Mouse (Mus musculus) hindbrain, embryonic 12.5 days (tissue): ENCODE data around the gene 1700028K03Rik. TPM values are rescaled to one million over a fixed set of nuclear protein-coding genes. Genes with fewer than 3 reads are reported as not detected.

Experiments used
- ATAC-seq: fragments of 200-750 bp; cut with Nextera tagmentation; 2 replicates; pipeline ENCODE4 v1.8.0; 2017; ENCODE audit warnings: moderate TSS enrichment; ENCODE audit not compliant: low FRiP score
- H3K27ac ChIP-seq: fragments of 300-500 bp; sonication (generic); 2 replicates; pipeline ENCODE4 v1.5.1; 2016; ENCODE audit warnings: mild to moderate bottlenecking
- H3K27me3 ChIP-seq: fragments of 300-500 bp; sonication (generic); 2 replicates; pipeline ENCODE4 v1.6.1; 2016; ENCODE audit warnings: mild to moderate bottlenecking
- H3K36me3 ChIP-seq: fragments of 300-500 bp; sonication (generic); 2 replicates; pipeline ENCODE4 v1.6.1; 2016; ENCODE audit warnings: mild to moderate bottlenecking
- H3K4me1 ChIP-seq: fragments of 300-500 bp; sonication (generic); 2 replicates; pipeline ENCODE4 v1.6.1; 2016
- H3K4me2 ChIP-seq: fragments of 300-500 bp; sonication (generic); replicated peaks from 2 replicates; pipeline ENCODE4 v1.6.1; 2016; ENCODE audit warnings: mild to moderate bottlenecking
- H3K4me3 ChIP-seq: fragments of 300-500 bp; sonication (generic); 2 replicates; pipeline ENCODE4 v1.5.1; 2016; ENCODE audit warnings: mild to moderate bottlenecking
- H3K9ac ChIP-seq: fragments of 300-500 bp; sonication (generic); 2 replicates; pipeline ENCODE4 v1.6.1; 2016; ENCODE audit warnings: mild to moderate bottlenecking, moderate library complexity
- H3K9me3 ChIP-seq: fragments of 300-500 bp; sonication (generic); replicated peaks from 2 replicates; pipeline ENCODE4 v1.6.1; 2016; ENCODE audit warnings: mild to moderate bottlenecking
- WGBS: fragments of 180-500 bp; shearing (Covaris S2); methylation state at CpG from one replicate; pipeline ENCODE4 v1.1.7; 2016; 5-methylcytosine and 5-hydroxymethylcytosine counted together
- polyA plus RNA-seq: library from polyadenylated mRNA; unstranded; fragments of >200 nt; fragmentation: Nextera tagmentation; extraction: Ambion mirVana; gene quantifications from 2 replicates; pipeline ENCODE4 v1.2.1, GENCODE M21; 2016

The 1700028K03Rik gene
- polyA plus RNA-seq, 1 experiment from 2014 or later, result 0.15 TPM

DNA sequence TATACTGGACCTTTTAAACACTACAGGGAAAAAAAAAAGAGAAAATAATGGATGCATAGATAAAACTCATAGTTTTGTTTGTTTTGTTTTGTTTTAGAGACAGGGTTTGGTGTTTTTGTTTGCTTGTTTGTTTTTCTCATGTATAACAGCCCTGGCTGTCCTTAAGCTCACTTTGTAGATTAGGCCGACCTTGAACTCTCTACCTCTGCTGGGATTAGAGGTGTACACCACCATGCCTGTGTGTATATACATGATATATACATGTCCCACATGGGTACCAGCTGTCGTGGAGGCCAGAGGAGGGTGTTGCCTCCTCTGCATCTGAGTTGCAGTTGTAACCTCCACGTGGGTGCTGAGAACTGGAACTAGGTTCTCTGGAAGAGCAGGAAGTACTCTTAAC is 13.9 kb downstream of the 1700028K03Rik start:
- no peak overlapping the region for H3K9ac ChIP-seq
- WGBS, result 84% methylated on average over 3 of the region's 3 CpGs
- H3K9me3 ChIP-seq, result no peaks in the 10 kb centered on the region
- H3K4me3 ChIP-seq, result no peak overlapping the region
- no peak overlapping the region for H3K27ac ChIP-seq
- H3K4me2 ChIP-seq, result no peak overlapping the region
- no peak for ATAC-seq
- peaks cover 16% of the 10 kb centered on the region; the same call in 1 of the 2 replicates for H3K36me3 ChIP-seq
- H3K4me1 ChIP-seq, result no peaks in the 10 kb centered on the region
- no peaks in the 10 kb centered on the region for H3K27me3 ChIP-seq

- Histone ChIP-seq H3K4me3 (no peak overlapping the region), H3K4me2 (no peak overlapping the region), H3K27me3 (no peaks in the 10 kb centered on the region), H3K9ac (no peak overlapping the region), H3K27ac (no peak overlapping the region), H3K4me1 (no peaks in the 10 kb centered on the region), H3K9me3 (no peaks in the 10 kb centered on the region), H3K36me3 (peaks cover 28% of the 10 kb centered on the region)
- ATAC-seq, result no peak
- 88% methylated on average over 5 of the region's 5 CpGs for WGBS
Observed at GRCm38 (mm10) chr5:107554336-107554735, 19.8 kb downstream of the 1700028K03Rik start.

- no peak overlapping the region for H3K9ac ChIP-seq
- H3K4me2 ChIP-seq, result no peak overlapping the region
- H3K36me3 ChIP-seq, result peaks cover 36% of the 10 kb centered on the region
- H3K27ac ChIP-seq, result no peak overlapping the region
- 86% methylated on average over 3 of the region's 3 CpGs for WGBS
- H3K4me3 ChIP-seq, result no peak overlapping the region
- H3K4me1 ChIP-seq, result no peaks in the 10 kb centered on the region
- H3K9me3 ChIP-seq, result no peaks in the 10 kb centered on the region
- ATAC-seq, result no peak
- no peaks in the 10 kb centered on the region for H3K27me3 ChIP-seq
Observed at GRCm38 (mm10) chr5:107556969-107557368, 22.5 kb downstream of the 1700028K03Rik start.

DNA sequence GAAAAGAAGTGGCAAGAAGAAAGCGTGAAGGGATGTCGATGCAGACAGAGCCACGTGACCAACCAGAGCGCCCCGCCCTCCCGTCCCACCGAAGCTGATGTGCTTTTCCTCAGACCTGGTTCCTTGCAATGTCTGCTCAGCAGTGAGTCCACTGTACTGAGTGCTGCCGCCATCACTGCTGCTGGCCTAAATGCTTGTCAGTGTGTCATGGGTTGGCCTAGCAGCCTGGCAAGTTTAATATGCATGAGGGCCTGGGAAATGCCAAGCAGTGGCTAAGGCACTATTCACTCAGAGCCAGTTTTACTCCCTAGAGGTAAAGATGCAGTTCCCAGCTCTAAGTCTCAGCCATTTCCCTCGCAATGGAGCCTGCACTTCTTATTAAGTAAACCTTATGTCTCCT is 34.6 kb downstream of the 1700028K03Rik start:
- no peak overlapping the region for H3K9ac ChIP-seq
- H3K27ac ChIP-seq, result no peak overlapping the region
- H3K4me3 ChIP-seq, result no peak overlapping the region
- WGBS, result 96% methylated on average over 9 of the region's 9 CpGs
- H3K4me2 ChIP-seq, result no peak overlapping the region
- H3K27me3 ChIP-seq, result no peaks in the 10 kb centered on the region
- H3K4me1 ChIP-seq, result no peaks in the 10 kb centered on the region
- H3K36me3 ChIP-seq, result peaks cover 45% of the 10 kb centered on the region
- H3K9me3 ChIP-seq, result no peaks in the 10 kb centered on the region
- ATAC-seq, result no peak

GRCm38 (mm10) chr5:107597301-107598077 is 63.0 kb downstream of the 1700028K03Rik start, which contains the start of the genes Rpap2 and Glmn:
Gene Rpap2 (plus strand): TSS chr5:107597373.
Gene Glmn (minus strand): TSS chr5:107597888.
- H3K27ac ChIP-seq, result peak within 1 kb of the TSS; percentile 91
- H3K27me3 ChIP-seq, result no peaks in the 10 kb centered on the region
- peak within 1 kb of the TSS; percentile 82 for H3K9ac ChIP-seq
- peak within 1 kb of the TSS; percentile 63 for H3K4me3 ChIP-seq
- WGBS, result under 1% methylated on average over 43 of the region's 64 CpGs
- peaks cover 20% of the 10 kb centered on the region for H3K36me3 ChIP-seq
- peak; percentile 97 for ATAC-seq
- H3K4me1 ChIP-seq, result peaks cover 4% of the 10 kb centered on the region; the same call in 1 of the 2 replicates
- peak within 1 kb of the TSS; percentile 65 for H3K4me2 ChIP-seq
- no peaks in the 10 kb centered on the region for H3K9me3 ChIP-seq

GRCm38 (mm10) chr5:107598380-107598779 is 63.9 kb downstream of the 1700028K03Rik start:
- Histone ChIP-seq H3K9me3 (no peaks in the 10 kb centered on the region), H3K4me1 (peaks cover 4% of the 10 kb centered on the region; the same call in 1 of the 2 replicates), H3K4me2 (peak overlapping the region; percentile 65), H3K9ac (peak overlapping the region; percentile 82; the same call in 1 of the 2 replicates), H3K27ac (no peak overlapping the region), H3K36me3 (peaks cover 21% of the 10 kb centered on the region), H3K27me3 (no peaks in the 10 kb centered on the region), H3K4me3 (peak overlapping the region; percentile 63)
- ATAC-seq, result no peak
- WGBS, result 38% methylated on average over 4 of the region's 4 CpGs

Other genes with a start within 250 kb of the 1700028K03Rik start
- gene Tgfbr3, start 245.1 kb upstream of the 1700028K03Rik start, polyA plus RNA-seq, result 12.0 and 13.7 TPM in 2 replicates
- gene Brdt, start 203.6 kb upstream of the 1700028K03Rik start, polyA plus RNA-seq, result 2.7 and 2.9 TPM in 2 replicates
- 1.2 and 2.2 TPM in 2 replicates for gene Ephx4, start 132.0 kb upstream of the 1700028K03Rik start, polyA plus RNA-seq
- gene Lpcat2b, start 103.2 kb upstream of the 1700028K03Rik start, polyA plus RNA-seq, result not detected in 2 replicates
- 8.8 and 10.3 TPM in 2 replicates for gene Btbd8, start 96.7 kb upstream of the 1700028K03Rik start, polyA plus RNA-seq
- gene Gm42669, start 27.1 kb upstream of the 1700028K03Rik start, polyA plus RNA-seq, result 0.23 and 0.80 TPM in 2 replicates
- 20.1 and 22.6 TPM in 2 replicates for gene Rpap2, start 62.7 kb downstream of the 1700028K03Rik start, polyA plus RNA-seq
- gene Glmn, start 63.2 kb downstream of the 1700028K03Rik start, polyA plus RNA-seq, result 34.2 and 42.7 TPM in 2 replicates
- 0.23 TPM in 1 of 2 replicates, not detected in the other for gene Gfi1, start 191.3 kb downstream of the 1700028K03Rik start, polyA plus RNA-seq